9 mouse cellular contexts compared by ENCODE assay signal in genomic region chr2:63454263-63455011, GRCm38 (mm10).
DNase-seq lines count a peak whose midpoint lies in the region; ATAC-seq and TF ChIP-seq lines count a peak whose summit lies in the region.
"Had no signal": no experiment of that assay in that cellular context is flagged by ENCODE, and none has a peak within 500 bp of the region (broad histone marks: within the 10 kb centered on the region; RNA-seq: fewer than 3 reads in every experiment).

No protein-coding gene starts in this region.

- H3K9ac ChIP-seq in midbrain, embryonic 14.5 days (replicated peaks; ENCODE audit: low read length) = no peak overlapping the region
- H3K9ac ChIP-seq: limb, embryonic 13.5 days had no signal

- TF ChIP-seq CTCF in gastrocnemius, adult 2 months (IDR thresholded peaks at IDR 0.05) = no peak

- intact Hi-C loops in gastrocnemius, adult 2 months (cut with DNase I) = no loop called here

- DNase-seq in cerebellum, adult 8-10 months = no peak
- peak; percentile 24 for DNase-seq in midbrain, embryonic 14.5 days
- no peak for DNase-seq in midbrain, embryonic 10.5 days (ENCODE audit: low spot score)
- DNase-seq in layer of hippocampus, adult 18-20 months (ENCODE audit: low spot score in 2 of 2) = peak; percentile 39 to 75
- peak; percentile 17 for DNase-seq in right cerebral cortex, postnatal 14 days
- DNase-seq in gastrocnemius, adult 2 months = no peak
- no peak for DNase-seq in gastrocnemius, adult 18-20 months (ENCODE audit: low spot score)

- H3K4me3 ChIP-seq in midbrain, embryonic 14.5 days (replicated peaks; ENCODE audit: low read depth, low read length) = no peak overlapping the region
- no peak overlapping the region for H3K4me3 ChIP-seq in midbrain, embryonic 10.5 days
- H3K4me3 ChIP-seq in gastrocnemius, adult 2 months = no peak overlapping the region
- H3K4me3 ChIP-seq: limb, embryonic 13.5 days had no signal

- H3K4me1 ChIP-seq in midbrain, embryonic 14.5 days (ENCODE audit: control insufficient read depth, insufficient read depth, low read length) = no peaks in the 10 kb centered on the region
- H3K4me1 ChIP-seq in midbrain, embryonic 10.5 days = no peaks in the 10 kb centered on the region
- H3K4me1 ChIP-seq: limb, embryonic 13.5 days had no signal

- no peak overlapping the region for H3K27ac ChIP-seq in midbrain, embryonic 14.5 days (replicated peaks; ENCODE audit: low read depth, low read length)
- no peak overlapping the region for H3K27ac ChIP-seq in midbrain, embryonic 10.5 days (replicated peaks)
- no peak overlapping the region for H3K27ac ChIP-seq in gastrocnemius, adult 2 months
- H3K27ac ChIP-seq: limb, embryonic 13.5 days had no signal

- H3K4me2 ChIP-seq in midbrain, embryonic 14.5 days (ENCODE audit: low read length) = no peak overlapping the region
- H3K4me2 ChIP-seq: limb, embryonic 13.5 days had no signal

- WGBS in midbrain, embryonic 14.5 days = 77% methylated on average over 10 of the region's 10 CpGs
- WGBS in midbrain, embryonic 10.5 days = 79% methylated on average over 10 of the region's 10 CpGs

- H3K9me3 ChIP-seq in midbrain, embryonic 14.5 days (ENCODE audit: control insufficient read depth, low read length) = no peaks in the 10 kb centered on the region
- H3K9me3 ChIP-seq in midbrain, embryonic 10.5 days (replicated peaks) = no peaks in the 10 kb centered on the region
- H3K9me3 ChIP-seq: limb, embryonic 13.5 days had no signal

- ATAC-seq in cerebellum, adult (ENCODE audit: insufficient number of reproducible peaks, low FRiP score, low TSS enrichment) = peak; percentile 66
- ATAC-seq in midbrain, embryonic 14.5 days (ENCODE audit: low FRiP score, low TSS enrichment) = peak; percentile 53

- no peaks in the 10 kb centered on the region for H3K36me3 ChIP-seq in midbrain, embryonic 14.5 days (ENCODE audit: control insufficient read depth, insufficient read depth, low read length)
- no peaks in the 10 kb centered on the region for H3K36me3 ChIP-seq in midbrain, embryonic 10.5 days
- H3K36me3 ChIP-seq: limb, embryonic 13.5 days had no signal

- no peaks in the 10 kb centered on the region for H3K27me3 ChIP-seq in midbrain, embryonic 14.5 days (ENCODE audit: control insufficient read depth, insufficient read depth, low read length)
- H3K27me3 ChIP-seq in midbrain, embryonic 10.5 days (ENCODE audit: low read depth, poor library complexity, severe bottlenecking) = no peaks in the 10 kb centered on the region
- H3K27me3 ChIP-seq: limb, embryonic 13.5 days had no signal

Comparison
In these comparisons a context has a peak if more than half of its experiments do, and no peak if none do; other contexts are left out.
1. DNase-seq: peak in midbrain, embryonic 14.5 days (single experiment), layer of hippocampus, adult 18-20 months (2 of 2) and right cerebral cortex, postnatal 14 days (single experiment); none in cerebellum, adult 8-10 months (single experiment), midbrain, embryonic 10.5 days (single experiment), gastrocnemius, adult 2 months (single experiment) and gastrocnemius, adult 18-20 months (single experiment).